Mouse (Mus musculus) retina, adult 2 months (tissue): ENCODE measurements around the gene Cdk5rap3.

Experiments used
- DNase-seq: peaks from one replicate; pipeline ENCODE4 v3.0.0-alpha.2; 2012; ENCODE audit warnings: low read depth, low spot score

Cdk5rap3 gene

DNA sequence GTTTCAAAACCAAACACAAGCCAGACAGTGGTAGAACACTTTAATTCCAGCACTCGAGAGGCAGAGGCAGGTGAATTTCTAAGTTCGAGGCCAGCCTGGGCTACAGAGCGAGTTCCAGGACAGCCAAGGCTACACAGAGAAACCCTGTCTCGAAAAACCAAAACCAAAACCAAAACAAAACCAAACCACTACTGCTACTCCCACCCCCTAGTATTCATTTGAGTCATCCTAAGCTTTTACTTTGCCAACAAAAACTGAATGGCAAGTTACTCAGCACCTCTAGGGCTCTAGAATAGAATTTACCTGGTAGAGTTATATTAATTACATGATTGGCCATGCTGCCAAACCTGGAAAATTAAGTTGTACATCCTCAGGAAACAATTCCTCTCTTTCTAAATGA, 56.7 kb downstream of the Cdk5rap3 start:
- no peak for DNase-seq

DNA sequence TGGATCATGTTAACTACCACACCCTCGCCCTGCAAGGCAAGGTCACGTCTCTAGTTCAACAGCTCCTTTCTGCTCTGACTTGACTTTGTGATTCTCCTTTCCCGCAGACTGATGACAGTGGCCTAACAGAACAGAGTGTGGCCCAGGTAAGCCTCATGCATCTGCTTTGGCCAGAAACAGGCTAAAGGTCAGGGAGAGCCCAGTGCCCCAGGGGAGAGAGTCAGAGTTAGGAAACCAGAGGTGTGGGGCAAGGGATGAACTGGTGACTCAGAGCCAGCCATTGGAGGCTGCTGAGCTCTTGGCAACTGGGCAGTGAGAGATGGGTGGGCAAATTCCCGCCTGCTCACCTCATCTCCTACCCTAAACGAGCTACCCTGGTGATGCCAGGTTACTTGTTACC, 58.9 kb downstream of the Cdk5rap3 start:
- no peak for DNase-seq
